Mouse (Mus musculus) bone marrow, adult 2 months (tissue): ENCODE data around the gene Ptprt.

ENCODE experiments used
- CTCF ChIP-seq: fragments of 200-500 bp; IDR thresholded peaks from 2 replicates; pipeline ENCODE4 v1.5.1; 2011; ENCODE audit warnings: low read length, control low read depth; ENCODE audit not compliant: control insufficient read depth, insufficient read depth
- POLR2A ChIP-seq: fragments of 200-500 bp; IDR thresholded peaks from 2 replicates; pipeline ENCODE4 v1.6.1; 2011; ENCODE audit warnings: low read depth, mild to moderate bottlenecking, control low read depth, low read length, borderline replicate concordance; ENCODE audit not compliant: control insufficient read depth

GRCm38 (mm10) chr2:162282121-162282520 is 378.8 kb downstream of the Ptprt start:
- TF ChIP-seq CTCF (no peak), POLR2A (no peak)
